Mouse (Mus musculus): ENCODE measurements around the gene Wdr91.

GRCm38 (mm10) chr6:34889185-34889584 lies 21.5 kb downstream of the Wdr91 start:
- TF ChIP-seq EP300 (IDR thresholded peaks at IDR 0.05) (no peak), CTCF (IDR thresholded peaks at IDR 0.05) (no peak)
